ENCODE assay signal across 28 mouse cellular contexts in genomic region chr4:132156941-132157622, GRCm38 (mm10). TPM values are rescaled to one million over a fixed set of nuclear protein-coding genes. Genes with fewer than 3 reads are reported as not detected.
DNase-seq lines count a peak whose midpoint lies in the region; ATAC-seq and TF ChIP-seq lines count a peak whose summit lies in the region.
"Had no signal": no experiment of that assay in that cellular context is flagged by ENCODE, and none has a peak within 500 bp of the region (broad histone marks: within the 10 kb centered on the region; RNA-seq: fewer than 3 reads in every experiment).

No protein-coding gene starts in this region.

- no peak overlapping the region for H3K4me2 ChIP-seq in intestine, embryonic 14.5 days (ENCODE audit: low read length)
- no peak overlapping the region for H3K4me2 ChIP-seq in intestine, postnatal 0 days (replicated peaks; ENCODE audit: low read depth)
- H3K4me2 ChIP-seq in stomach, postnatal 0 days (replicated peaks; ENCODE audit: low read depth), result no peak overlapping the region
- H3K4me2 ChIP-seq: liver, embryonic 13.5 days; lung, embryonic 14.5 days; midbrain, embryonic 15.5 days; neural tube, embryonic 13.5 days had no signal

- 0 out of 2 replicates have a peak, but pooled peaks have one; percentile 74 for ATAC-seq in intestine, embryonic 14.5 days (replicated peaks; ENCODE audit: low FRiP score, low TSS enrichment, low read depth)
- ATAC-seq in intestine, postnatal 0 days, result no peak
- ATAC-seq in stomach, postnatal 0 days (ENCODE audit: low FRiP score, low TSS enrichment), result peak; percentile 91
- ATAC-seq: CD4-positive, CD25-positive, alpha-beta regulatory T cell, adult 4 months; forebrain, postnatal 0 days; hindbrain, embryonic 16.5 days; midbrain, embryonic 15.5 days had no signal

- 0 out of 2 replicates have a peak, but pooled peaks cover 4% of the 10 kb centered on the region for H3K4me1 ChIP-seq in intestine, embryonic 14.5 days (replicated peaks; ENCODE audit: control insufficient read depth, insufficient read depth, low read length)
- no peaks in the 10 kb centered on the region for H3K4me1 ChIP-seq in intestine, postnatal 0 days (replicated peaks; ENCODE audit: control insufficient read depth, insufficient read depth, low read length)
- no peaks in the 10 kb centered on the region for H3K4me1 ChIP-seq in stomach, postnatal 0 days (replicated peaks; ENCODE audit: control insufficient read depth, insufficient read depth)
- H3K4me1 ChIP-seq: liver, embryonic 13.5 days; megakaryocyte, embryonic 14.5 days had no signal

- H3K4me3 ChIP-seq in intestine, embryonic 14.5 days (ENCODE audit: low read depth, low read length), result no peak overlapping the region
- H3K4me3 ChIP-seq in intestine, postnatal 0 days (ENCODE audit: low read depth, low read length), result no peak overlapping the region
- H3K4me3 ChIP-seq in stomach, postnatal 0 days (ENCODE audit: low read depth, low read length), result no peak overlapping the region
- H3K4me3 ChIP-seq: left cerebral cortex, adult 2 months; liver, embryonic 13.5 days; megakaryocyte, embryonic 14.5 days; midbrain, embryonic 15.5 days; neural tube, embryonic 13.5 days had no signal

- DNase-seq in gastrocnemius, adult 18-20 months (ENCODE audit: low spot score), result peak; percentile 36
- DNase-seq in gastrocnemius, postnatal 4 days (ENCODE audit: low spot score in 2 of 2), result no peak
- DNase-seq in intestine, embryonic 14.5 days (ENCODE audit: low spot score), result no peak
- peak; percentile 17 for DNase-seq in adipocyte (ENCODE audit: low spot score)
- DNase-seq in stomach, postnatal 0 days (ENCODE audit: low spot score), result peak; percentile 67
- no peak for DNase-seq in layer of hippocampus, postnatal 36 days
- DNase-seq: adrenal gland, postnatal 25 days; cerebellum, adult 9-10 months; forebrain, postnatal 0 days; heart, postnatal 4 days; kidney, adult 18-20 months; kidney, postnatal 4 days; liver, embryonic 13.5 days; lung, embryonic 14.5 days; lung, postnatal 36 days; retina, postnatal 1 day; right cerebral cortex, postnatal 25 days; thymus, adult 18-20 months; thymus, postnatal 36 days had no signal

- H3K9me3 ChIP-seq in intestine, embryonic 14.5 days (ENCODE audit: control insufficient read depth, low read length), result peaks cover 7% of the 10 kb centered on the region; the same call in 1 of the 2 replicates
- no peaks in the 10 kb centered on the region for H3K9me3 ChIP-seq in intestine, postnatal 0 days (ENCODE audit: control insufficient read depth)
- H3K9me3 ChIP-seq in stomach, postnatal 0 days (ENCODE audit: control insufficient read depth, low read length), result 0 out of 2 replicates have a peak, but pooled peaks cover 2% of the 10 kb centered on the region
- H3K9me3 ChIP-seq: liver, embryonic 13.5 days; midbrain, embryonic 15.5 days; neural tube, embryonic 13.5 days had no signal

- no peaks in the 10 kb centered on the region for H3K36me3 ChIP-seq in intestine, embryonic 14.5 days (ENCODE audit: control insufficient read depth, insufficient read depth, low read length)
- no peaks in the 10 kb centered on the region for H3K36me3 ChIP-seq in intestine, postnatal 0 days (ENCODE audit: control insufficient read depth, insufficient read depth)
- H3K36me3 ChIP-seq in stomach, postnatal 0 days (ENCODE audit: control insufficient read depth, insufficient read depth, low read length), result no peaks in the 10 kb centered on the region
- H3K36me3 ChIP-seq: liver, embryonic 13.5 days; midbrain, embryonic 15.5 days; neural tube, embryonic 13.5 days had no signal

- 59% methylated on average over 12 of the region's 12 CpGs for WGBS in intestine, embryonic 14.5 days
- 50% methylated on average over 12 of the region's 12 CpGs for WGBS in intestine, postnatal 0 days
- WGBS in stomach, postnatal 0 days, result 55% methylated on average over 12 of the region's 12 CpGs

- H3K9ac ChIP-seq in intestine, embryonic 14.5 days (ENCODE audit: low read length), result no peak overlapping the region
- no peak overlapping the region for H3K9ac ChIP-seq in intestine, postnatal 0 days (ENCODE audit: low read depth, low read length)
- no peak overlapping the region for H3K9ac ChIP-seq in stomach, postnatal 0 days (ENCODE audit: low read length)
- H3K9ac ChIP-seq: forebrain, postnatal 0 days; liver, embryonic 13.5 days; lung, embryonic 14.5 days; midbrain, embryonic 15.5 days; neural tube, embryonic 13.5 days had no signal

- TF ChIP-seq CTCF in intestine, postnatal 0 days (IDR thresholded peaks at IDR 0.05; ENCODE audit: low read depth), result no peak
- no peak for TF ChIP-seq CTCF in stomach, postnatal 0 days (IDR thresholded peaks at IDR 0.05; ENCODE audit: low read depth)

- no peak overlapping the region for H3K27ac ChIP-seq in intestine, embryonic 14.5 days (ENCODE audit: low read depth)
- H3K27ac ChIP-seq in intestine, postnatal 0 days (ENCODE audit: low read depth, low read length), result no peak overlapping the region
- no peak overlapping the region; the same call in 1 of the 2 replicates for H3K27ac ChIP-seq in stomach, postnatal 0 days (replicated peaks)
- H3K27ac ChIP-seq: left cerebral cortex, adult 2 months; liver, embryonic 13.5 days; midbrain, embryonic 15.5 days; neural tube, embryonic 13.5 days had no signal

- no peaks in the 10 kb centered on the region for H3K27me3 ChIP-seq in intestine, embryonic 14.5 days (replicated peaks; ENCODE audit: control insufficient read depth, insufficient read depth, low read length)
- H3K27me3 ChIP-seq in intestine, postnatal 0 days (replicated peaks; ENCODE audit: control insufficient read depth, insufficient read depth, low read length), result no peaks in the 10 kb centered on the region
- H3K27me3 ChIP-seq in stomach, postnatal 0 days (ENCODE audit: control insufficient read depth, insufficient read depth, low read length), result no peaks in the 10 kb centered on the region
- H3K27me3 ChIP-seq: midbrain, embryonic 15.5 days; neural tube, embryonic 13.5 days had no signal

- no peak for TF ChIP-seq EP300 in stomach, postnatal 0 days (optimal IDR thresholded peaks at IDR 0.05)

RNA-seq across cellular contexts. Expression of gene Oprd1, which starts 12.8 kb away (rescaled TPM):
- total RNA-seq in gastrocnemius, adult 18-20 months (2021), result under 1 TPM; 0.07 TPM
- under 1 TPM in 1 of 2 experiments, not detected in 1; 0.16 TPM for total RNA-seq in gastrocnemius, postnatal 4 days (2021)
- 0.24 and 0.38 TPM in 2 replicates for polyA plus RNA-seq in intestine, embryonic 14.5 days (2014; fragmentation: Nextera tagmentation; extraction: Ambion mirVana)
- polyA plus RNA-seq in intestine, postnatal 0 days (2015; fragmentation: Nextera tagmentation; extraction: Ambion mirVana), result 0.24 and 0.29 TPM in 2 replicates
- polyA plus RNA-seq in stomach, postnatal 0 days (2015; fragmentation: Nextera tagmentation; extraction: Ambion mirVana), result 0.04 and 0.11 TPM in 2 replicates
- 10 to 100 TPM; 10.7 to 11.3 TPM for total RNA-seq in layer of hippocampus, postnatal 36 days (2021)
- total RNA-seq: granulocyte monocyte progenitor cell, adult 5-6 weeks had no signal
- polyA plus RNA-seq: CD4-positive, CD25-positive, alpha-beta regulatory T cell, adult 4 months; forebrain, embryonic 11.5 days had no signal

RNA-seq across cellular contexts. Expression of gene Ythdf2, which starts 55.0 kb away (rescaled TPM):
- 10 to 100 TPM; 29.7 to 29.8 TPM for total RNA-seq in gastrocnemius, adult 18-20 months (2021)
- 10 to 100 TPM; 44.7 to 53.4 TPM for total RNA-seq in gastrocnemius, postnatal 4 days (2021)
- 100 and 111 TPM in 2 replicates for polyA plus RNA-seq in intestine, embryonic 14.5 days (2014; fragmentation: Nextera tagmentation; extraction: Ambion mirVana)
- 38.3 and 44.9 TPM in 2 replicates for polyA plus RNA-seq in intestine, postnatal 0 days (2015; fragmentation: Nextera tagmentation; extraction: Ambion mirVana)
- polyA plus RNA-seq in stomach, postnatal 0 days (2015; fragmentation: Nextera tagmentation; extraction: Ambion mirVana), result 52.6 and 53.8 TPM in 2 replicates
- 10 to 100 TPM; 43.8 to 47.7 TPM for total RNA-seq in layer of hippocampus, postnatal 36 days (2021)

Comparison
In these comparisons a context has a peak if more than half of its experiments do, and no peak if none do; other contexts are left out.
1. DNase-seq: peak in gastrocnemius, adult 18-20 months (single experiment), adipocyte (single experiment) and stomach, postnatal 0 days (single experiment); none in gastrocnemius, postnatal 4 days (0 of 2), intestine, embryonic 14.5 days (single experiment) and layer of hippocampus, postnatal 36 days (0 of 2).
2. RNA of gene Oprd1, which starts 12.8 kb away (total RNA-seq): 10.7 to 11.3 TPM in layer of hippocampus, postnatal 36 days; 0.16 TPM in gastrocnemius, postnatal 4 days and 0.07 TPM in gastrocnemius, adult 18-20 months; every median in the first group is over 10 times any median in the second.